Mouse (Mus musculus) erythroblast, embryonic 14.5 days (primary cell): ENCODE results near the gene Syt6.

Experiments
- GATA1 ChIP-seq: IDR thresholded peaks from 2 replicates; pipeline ENCODE4 v1.6.1; 2012; ENCODE audit warnings: low read length, inconsistent platforms, mixed read lengths
- TAL1 ChIP-seq: IDR thresholded peaks from 3 replicates; pipeline ENCODE4 v1.6.1; 2012; ENCODE audit warnings: low read length, inconsistent platforms, mixed read lengths

DNA sequence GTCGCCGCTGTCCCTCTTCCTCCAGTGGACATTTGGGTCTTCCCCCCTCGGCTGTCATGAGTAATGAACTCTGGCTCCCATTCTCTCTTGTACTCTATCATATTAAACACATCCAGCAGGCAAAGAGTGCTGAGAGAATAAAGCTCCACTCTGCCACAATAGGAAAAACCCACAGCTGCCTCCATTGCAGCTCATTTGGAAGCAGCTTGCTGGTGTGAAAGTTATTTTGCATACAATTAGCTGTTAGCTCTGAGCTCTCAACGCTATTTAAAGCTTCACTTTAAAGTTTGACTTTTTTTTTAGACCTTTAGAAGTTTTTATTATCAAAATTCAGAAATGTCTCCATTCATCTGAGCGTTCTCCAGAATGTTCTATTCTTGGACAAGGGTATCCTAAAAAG lies 39.8 kb upstream of the Syt6 start:
- TF ChIP-seq GATA1 (no peak), TAL1 (no peak)
